Mouse (Mus musculus) heart, embryonic 16.5 days (tissue): Measurements from ENCODE around the gene Gm20388. TPM values are rescaled to one million over a fixed set of nuclear protein-coding genes. Genes with fewer than 3 reads are reported as not detected.

ENCODE experiments used
- ATAC-seq: fragments of 200-750 bp; cut with Nextera tagmentation; replicated peaks from 2 replicates; pipeline ENCODE4 v1.8.0; 2017; ENCODE audit warnings: moderate number of reproducible peaks; ENCODE audit not compliant: insufficient read depth, low FRiP score; ENCODE audit errors: extremely low read depth
- H3K27ac ChIP-seq: fragments of 300-500 bp; sonication (generic); 2 replicates; pipeline ENCODE4 v1.5.1; 2014; ENCODE audit warnings: mild to moderate bottlenecking, low read length, control low read depth, moderate library complexity
- H3K27me3 ChIP-seq: fragments of 300-500 bp; sonication (generic); 2 replicates; pipeline ENCODE4 v1.6.1; 2014; ENCODE audit warnings: low read length, mixed read lengths; ENCODE audit not compliant: control insufficient read depth, insufficient read depth
- H3K36me3 ChIP-seq: fragments of 300-500 bp; sonication (generic); 2 replicates; pipeline ENCODE4 v1.6.1; 2014; ENCODE audit not compliant: control insufficient read depth, insufficient read depth
- H3K4me1 ChIP-seq: fragments of 300-500 bp; sonication (generic); 2 replicates; pipeline ENCODE4 v1.6.1; 2014; ENCODE audit warnings: low read length, mixed read lengths; ENCODE audit not compliant: control insufficient read depth, insufficient read depth
- H3K4me2 ChIP-seq: fragments of 300-500 bp; sonication (generic); 2 replicates; pipeline ENCODE4 v1.6.1; 2014; ENCODE audit warnings: low read depth, mild to moderate bottlenecking, control low read depth, low read length
- H3K4me3 ChIP-seq: fragments of 300-500 bp; sonication (generic); 2 replicates; pipeline ENCODE4 v1.5.1; 2014; ENCODE audit warnings: mild to moderate bottlenecking, control low read depth, low read length
- H3K9ac ChIP-seq: fragments of 300-500 bp; sonication (generic); 2 replicates; pipeline ENCODE4 v1.6.1; 2014; ENCODE audit warnings: low read length, control low read depth
- H3K9me3 ChIP-seq: fragments of 300-500 bp; sonication (generic); replicated peaks from 2 replicates; pipeline ENCODE4 v1.6.1; 2016; ENCODE audit warnings: low read length; ENCODE audit not compliant: control insufficient read depth
- WGBS: fragments of 180-500 bp; shearing (Covaris S2); extraction: QIAGEN DNeasy Blood & Tissue Kit; methylation state at CpG from one replicate; pipeline ENCODE4 v1.1.7; 2014; 5-methylcytosine and 5-hydroxymethylcytosine counted together
- polyA plus RNA-seq: library from polyadenylated mRNA; unstranded; fragments of >200 nt; fragmentation: Nextera tagmentation; extraction: Ambion mirVana; gene quantifications from 2 replicates; pipeline ENCODE4 v1.2.1, GENCODE M21; 2015

The Gm20388 gene
- polyA plus RNA-seq, 1 experiment from 2014 or later = 4.5 TPM

DNA sequence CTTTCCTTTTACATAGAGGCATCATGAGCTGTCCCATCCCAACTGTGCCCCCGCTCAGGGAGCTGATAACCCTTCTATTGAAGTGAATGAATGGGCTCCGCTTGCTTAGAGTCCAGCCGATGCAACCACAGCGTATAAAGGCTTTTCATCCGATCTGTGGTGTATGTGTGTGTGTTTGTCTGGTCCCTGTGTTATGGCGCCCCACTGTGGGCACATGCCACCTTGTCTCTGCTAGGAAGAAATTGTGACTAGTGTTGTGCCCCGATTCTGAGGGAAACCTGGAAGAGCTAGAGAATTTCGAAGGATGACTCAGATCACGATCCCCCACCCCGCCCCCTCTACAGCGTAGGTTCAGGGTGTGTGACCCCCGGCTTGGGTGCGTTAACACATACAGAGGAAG is 3442.1 kb downstream of the Gm20388 start:
- Histone ChIP-seq H3K27ac (no peak overlapping the region), H3K27me3 (peaks cover 9% of the 10 kb centered on the region), H3K36me3 (no peaks in the 10 kb centered on the region), H3K4me3 (no peak overlapping the region), H3K9ac (no peak overlapping the region), H3K9me3 (no peaks in the 10 kb centered on the region), H3K4me2 (no peak overlapping the region), H3K4me1 (peaks cover 5% of the 10 kb centered on the region; the same call in 1 of the 2 replicates)
- 44% methylated on average over 13 of the region's 13 CpGs for WGBS
- no peak for ATAC-seq

DNA sequence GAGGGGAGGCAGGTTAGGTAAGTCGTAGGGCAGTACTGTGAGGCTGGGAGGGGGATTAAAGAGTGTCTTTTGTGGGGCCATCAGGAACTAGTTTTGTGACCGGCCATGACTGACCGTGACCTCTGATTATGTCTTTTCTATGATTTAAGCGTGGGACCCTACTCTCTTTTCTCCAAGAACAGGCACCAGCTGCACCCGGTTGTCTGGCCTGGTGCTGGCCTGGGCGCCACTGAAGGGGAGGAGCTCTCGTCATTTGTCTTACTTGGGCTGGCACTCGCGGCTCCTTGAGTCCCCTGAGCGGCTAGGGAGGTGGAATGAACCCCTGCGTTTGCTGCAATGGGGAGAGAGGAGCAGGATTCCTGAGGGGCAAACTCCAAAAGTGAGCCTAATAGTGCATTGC is 3442.6 kb downstream of the Gm20388 start:
- no peak overlapping the region for H3K27ac ChIP-seq
- ATAC-seq = no peak
- peaks cover 2% of the 10 kb centered on the region; the same call in 1 of the 2 replicates for H3K4me1 ChIP-seq
- H3K36me3 ChIP-seq = no peaks in the 10 kb centered on the region
- H3K4me3 ChIP-seq = no peak overlapping the region
- H3K9ac ChIP-seq = no peak overlapping the region
- H3K27me3 ChIP-seq = peaks cover 9% of the 10 kb centered on the region
- WGBS = 46% methylated on average over 11 of the region's 11 CpGs
- H3K4me2 ChIP-seq = no peak overlapping the region
- no peaks in the 10 kb centered on the region for H3K9me3 ChIP-seq

DNA sequence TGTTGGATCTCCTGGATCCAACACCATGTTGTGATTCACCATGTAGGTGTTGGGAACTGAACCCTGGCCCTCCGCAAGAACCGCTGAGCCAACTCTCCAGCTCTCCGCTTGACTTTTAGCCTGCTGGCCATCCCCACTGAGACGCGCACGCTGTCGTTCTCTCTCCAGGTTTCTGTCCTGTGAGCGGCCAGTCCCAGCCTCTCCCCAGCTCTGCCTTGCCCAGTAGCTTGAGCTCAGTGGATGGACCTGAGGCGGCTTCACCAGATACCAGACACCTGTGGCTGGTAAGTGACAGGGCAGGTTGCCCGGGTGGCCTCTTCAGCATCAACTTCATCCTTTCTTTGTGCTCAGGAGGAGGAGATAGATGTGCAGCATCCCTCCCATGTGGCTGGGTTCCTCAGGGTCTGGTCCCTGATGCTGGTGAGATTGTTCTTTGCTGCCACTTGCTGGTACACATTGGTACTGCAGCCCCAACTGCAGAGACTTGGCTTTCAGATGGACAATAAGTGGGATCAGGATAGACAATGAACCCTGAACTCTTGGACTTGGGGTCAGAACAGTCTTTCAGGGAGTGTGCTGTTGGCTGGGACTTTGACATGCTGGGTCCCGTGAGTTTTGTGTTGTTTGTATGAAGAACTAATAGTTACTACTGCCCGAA is 3450.6 kb downstream of the Gm20388 start:
- Histone ChIP-seq H3K4me2 (no peak overlapping the region), H3K4me1 (no peaks in the 10 kb centered on the region), H3K9ac (no peak overlapping the region), H3K27me3 (no peaks in the 10 kb centered on the region), H3K4me3 (no peak overlapping the region), H3K9me3 (no peaks in the 10 kb centered on the region), H3K27ac (no peak overlapping the region), H3K36me3 (no peaks in the 10 kb centered on the region)
- 38% methylated on average over 12 of the region's 12 CpGs for WGBS
- no peak for ATAC-seq

DNA sequence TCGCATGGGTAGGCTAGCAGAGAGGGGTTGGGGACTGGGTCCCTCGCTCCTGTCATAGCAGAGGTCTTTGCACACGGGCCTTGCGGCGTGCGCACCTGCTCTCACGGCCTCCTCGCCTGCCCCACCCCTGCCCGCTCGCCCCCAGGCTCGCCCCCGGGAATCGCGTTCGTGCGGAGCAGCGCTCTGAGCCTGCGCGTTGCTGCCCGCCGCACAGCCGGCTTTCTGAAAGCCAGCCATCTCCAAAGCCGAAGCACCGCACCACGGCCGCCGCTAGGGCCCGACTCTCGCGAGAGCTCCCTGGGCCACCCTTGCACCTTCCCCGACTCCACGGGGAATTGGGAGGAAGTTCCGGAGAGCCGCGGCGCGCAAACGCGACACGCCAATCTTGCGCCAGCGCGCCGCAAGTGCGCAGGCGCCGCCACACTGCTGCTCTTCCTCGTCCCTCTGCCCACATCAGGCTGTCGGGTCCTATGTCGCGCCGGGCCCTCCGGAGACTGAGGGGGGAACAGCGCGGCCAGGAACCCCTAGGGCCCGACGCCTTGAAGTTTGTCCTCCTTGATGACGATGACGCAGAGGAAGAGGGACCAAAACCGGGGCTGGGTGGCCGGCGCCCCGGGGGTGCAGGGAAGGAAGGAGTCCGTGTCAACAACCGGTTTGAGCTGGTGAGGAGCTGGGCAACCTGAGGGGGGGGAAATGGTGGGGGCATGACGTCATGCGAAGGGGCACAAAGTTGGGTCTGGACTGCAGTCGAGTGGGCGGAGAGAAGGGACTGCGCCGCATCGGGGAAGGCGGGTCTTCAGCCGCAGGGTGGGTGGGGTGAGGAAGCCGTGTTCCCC is 3463.0 kb downstream of the Gm20388 start, which contains the start of gene Tcf25:
Gene Tcf25 (plus strand): TSS at position 351 of the 836 bp plus-strand sequence.
- Histone ChIP-seq H3K4me3 (peak within 1 kb of the TSS; percentile 93), H3K9me3 (no peaks in the 10 kb centered on the region), H3K9ac (peak within 1 kb of the TSS; percentile 93), H3K36me3 (0 out of 2 replicates have a peak, but pooled peaks cover 2% of the 10 kb centered on the region), H3K4me2 (peak within 1 kb of the TSS; percentile 84), H3K27ac (peak within 1 kb of the TSS; percentile 98), H3K4me1 (peaks cover 9% of the 10 kb centered on the region), H3K27me3 (no peaks in the 10 kb centered on the region)
- under 1% methylated on average over 75 of the region's 75 CpGs for WGBS
- peak; percentile 94 for ATAC-seq

DNA sequence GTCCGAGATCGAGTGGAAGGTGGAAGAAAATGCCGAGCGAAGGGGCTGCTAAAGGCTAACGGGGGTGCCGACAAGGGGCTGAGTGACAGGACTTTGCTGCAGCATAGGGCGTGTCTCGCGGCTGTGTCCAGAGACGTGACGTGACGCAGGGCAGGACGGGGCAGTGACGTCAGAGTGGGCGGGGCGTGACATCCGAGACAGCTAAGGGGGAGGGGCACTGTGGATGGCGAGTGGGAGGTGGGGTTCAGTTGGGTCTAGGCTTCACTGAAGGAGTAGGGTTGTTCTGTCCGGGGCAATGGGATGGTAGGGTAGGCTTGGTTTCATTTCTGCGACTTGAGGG is 3463.6 kb downstream of the Gm20388 start:
- no peaks in the 10 kb centered on the region for H3K9me3 ChIP-seq
- peaks cover 9% of the 10 kb centered on the region for H3K4me1 ChIP-seq
- 0 out of 2 replicates have a peak, but pooled peaks cover 2% of the 10 kb centered on the region for H3K36me3 ChIP-seq
- H3K4me2 ChIP-seq = peak overlapping the region; percentile 84
- ATAC-seq = peak; percentile 82
- H3K9ac ChIP-seq = peak overlapping the region; percentile 93
- peak overlapping the region; percentile 98 for H3K27ac ChIP-seq
- no peaks in the 10 kb centered on the region for H3K27me3 ChIP-seq
- peak overlapping the region; percentile 93 for H3K4me3 ChIP-seq
- WGBS = under 1% methylated on average over 20 of the region's 20 CpGs

DNA sequence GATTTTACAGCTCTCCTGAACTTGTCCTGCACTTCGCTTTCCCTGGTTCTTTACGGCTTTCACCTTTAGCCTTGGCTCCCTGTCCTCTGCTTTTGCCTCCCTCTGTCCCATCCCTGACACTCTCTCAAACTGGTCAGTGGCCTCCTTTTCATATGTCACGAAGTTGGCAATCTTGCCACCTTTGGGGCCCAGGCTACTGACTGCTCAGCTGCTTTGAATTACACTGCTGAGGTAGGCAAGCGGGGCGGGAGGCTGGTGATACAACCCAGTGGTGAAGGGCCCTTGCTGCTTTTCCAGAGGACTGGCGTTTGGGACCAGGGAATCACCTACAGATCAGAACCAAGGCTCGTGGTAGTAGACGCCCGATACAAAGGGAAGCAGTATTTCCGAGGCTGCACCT is 3465.1 kb downstream of the Gm20388 start:
- Histone ChIP-seq H3K4me1 (peaks cover 9% of the 10 kb centered on the region), H3K9ac (no peak overlapping the region), H3K4me2 (no peak overlapping the region), H3K27ac (no peak overlapping the region), H3K4me3 (no peak overlapping the region), H3K36me3 (0 out of 2 replicates have a peak, but pooled peaks cover 4% of the 10 kb centered on the region), H3K27me3 (no peaks in the 10 kb centered on the region), H3K9me3 (no peaks in the 10 kb centered on the region)
- no peak for ATAC-seq
- 84% methylated on average over 10 of the region's 10 CpGs for WGBS

DNA sequence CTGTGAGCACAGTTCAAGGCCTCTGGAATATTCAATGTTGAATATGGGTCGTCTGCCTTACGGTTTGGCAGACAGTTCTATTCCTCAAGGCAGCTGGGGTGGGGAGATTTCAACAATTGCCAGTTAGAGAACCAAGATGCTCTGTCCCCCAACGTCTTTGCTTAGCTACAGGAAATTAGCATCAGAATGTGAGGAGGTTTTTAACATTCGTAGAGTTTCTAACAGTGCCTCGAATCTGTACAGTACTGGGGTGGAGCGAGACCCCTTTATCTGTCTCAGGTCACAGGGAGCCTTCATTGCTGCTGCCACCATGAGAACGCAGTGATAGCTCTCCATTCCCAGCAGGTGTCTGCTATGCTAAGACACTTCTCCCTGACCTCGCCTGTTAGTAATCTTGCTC is 3465.5 kb downstream of the Gm20388 start:
- Histone ChIP-seq H3K9ac (no peak overlapping the region), H3K27me3 (no peaks in the 10 kb centered on the region), H3K36me3 (0 out of 2 replicates have a peak, but pooled peaks cover 4% of the 10 kb centered on the region), H3K4me1 (peaks cover 9% of the 10 kb centered on the region), H3K4me2 (no peak overlapping the region), H3K4me3 (no peak overlapping the region), H3K27ac (no peak overlapping the region), H3K9me3 (no peaks in the 10 kb centered on the region)
- ATAC-seq = no peak
- 75% methylated on average over 8 of the region's 8 CpGs for WGBS

DNA sequence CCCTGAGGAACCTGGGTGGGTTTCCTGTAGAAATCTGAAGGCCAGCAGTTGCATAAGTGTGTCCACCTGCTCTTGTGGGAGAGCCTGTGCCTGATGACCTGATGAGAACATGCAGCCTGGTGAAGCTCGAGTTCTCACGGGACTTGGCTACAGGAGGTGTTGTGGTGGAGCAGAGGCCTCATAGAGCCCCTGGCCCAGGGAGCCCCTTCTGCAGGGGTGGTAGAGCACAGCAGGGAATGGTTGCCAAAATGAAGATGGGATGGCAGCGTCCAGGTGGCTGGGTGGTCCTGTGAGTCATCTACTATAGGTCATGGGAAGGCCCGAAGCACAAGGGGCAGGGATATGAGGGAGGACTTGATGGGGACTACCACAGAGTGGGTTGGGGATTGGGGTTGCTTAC is 3471.1 kb downstream of the Gm20388 start:
- WGBS = 87% methylated on average over 4 of the region's 4 CpGs
- H3K36me3 ChIP-seq = peaks cover 48% of the 10 kb centered on the region

DNA sequence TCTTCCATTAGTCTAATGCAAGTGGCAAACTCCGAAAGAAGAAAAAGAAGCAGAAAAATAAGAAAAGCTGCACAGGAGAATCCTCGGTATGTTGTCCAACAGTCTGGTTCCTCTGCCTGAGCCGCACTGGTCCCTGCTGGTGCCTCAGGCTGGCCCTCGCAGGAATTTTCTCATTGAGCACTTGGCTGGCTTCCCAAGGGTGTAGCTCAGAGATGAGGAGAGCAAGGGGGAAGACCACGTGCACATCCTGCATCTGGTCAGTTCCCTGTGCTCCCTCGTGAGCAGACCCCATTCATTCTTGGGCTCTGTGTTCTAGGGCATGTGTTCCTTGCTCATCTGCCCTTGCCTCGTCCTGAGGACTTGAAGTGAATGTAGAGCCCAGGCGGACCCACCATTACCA is 3471.9 kb downstream of the Gm20388 start:
- WGBS = 68% methylated on average over 8 of the region's 8 CpGs
- no peak overlapping the region for H3K4me2 ChIP-seq
- no peak overlapping the region for H3K9ac ChIP-seq
- no peak; the same call in 1 of the 2 replicates for ATAC-seq
- no peak overlapping the region for H3K27ac ChIP-seq
- peaks cover 48% of the 10 kb centered on the region for H3K36me3 ChIP-seq
- H3K27me3 ChIP-seq = no peaks in the 10 kb centered on the region
- H3K4me1 ChIP-seq = no peaks in the 10 kb centered on the region
- H3K4me3 ChIP-seq = no peak overlapping the region
- no peaks in the 10 kb centered on the region for H3K9me3 ChIP-seq

More for the DNA sequence above, 3471.1 kb downstream of the Gm20388 start:
- Histone ChIP-seq H3K4me2 (no peak overlapping the region), H3K9ac (no peak overlapping the region), H3K27me3 (no peaks in the 10 kb centered on the region), H3K4me1 (no peaks in the 10 kb centered on the region), H3K9me3 (no peaks in the 10 kb centered on the region), H3K4me3 (no peak overlapping the region), H3K27ac (no peak overlapping the region)
- ATAC-seq = no peak
